Mouse (Mus musculus): ENCODE data around the gene Tas2r129. TPM values are rescaled to one million over a fixed set of nuclear protein-coding genes. Genes with fewer than 3 reads are reported as not detected.
"Not testable (repeated sequence)": the region's sequence is repeated elsewhere in the genome, so short reads cannot be mapped to it uniquely, and the experiment has no call there.

Tas2r129 gene
- total RNA-seq (2021) = not detected

DNA sequence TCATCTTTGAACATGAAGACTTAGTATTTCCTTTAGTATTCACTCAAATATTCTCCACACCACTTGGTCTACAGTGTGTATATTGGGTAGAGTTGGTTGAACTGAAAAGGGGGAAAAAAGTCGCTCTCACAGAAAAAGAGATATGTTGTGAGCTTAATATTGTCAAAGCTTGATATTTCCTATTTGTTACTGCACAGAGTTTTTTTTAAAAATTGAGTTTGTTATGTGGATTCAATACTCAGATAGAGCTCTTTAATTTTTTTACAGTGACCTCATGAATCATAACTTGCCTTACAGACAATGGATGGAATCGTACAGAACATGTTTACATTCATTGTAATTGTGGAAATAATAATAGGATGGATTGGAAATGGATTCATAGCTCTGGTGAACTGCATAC, at the start of gene Tas2r129:
Tas2r129 (plus strand) TSS at position 301 of the 400 bp plus-strand sequence.
- DNase-seq = no peak
- intact Hi-C loops (cut with DNase I) = loop anchor here (10.0 kb wide), 1 partner anchor 146 kb away; the partner anchor contains the start of gene Tas2r117

DNA sequence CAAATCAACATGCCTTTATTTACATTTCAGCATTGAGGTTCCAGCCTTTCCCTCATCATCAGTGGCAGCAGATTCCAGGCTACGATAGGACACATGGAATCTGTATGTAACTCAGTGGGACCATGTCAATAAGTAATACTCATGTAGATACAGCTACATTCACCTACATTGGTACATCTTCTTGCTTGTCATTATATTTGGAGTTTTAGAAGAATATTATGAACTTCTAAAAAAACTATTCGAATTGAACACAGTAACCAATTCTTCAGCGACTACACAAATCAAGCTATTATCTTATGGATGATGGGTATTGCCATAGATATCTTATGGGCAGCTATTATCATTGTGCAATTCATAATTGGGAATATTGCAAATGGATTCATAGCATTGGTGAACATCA, 41.6 kb upstream of the Tas2r129 start, which contains the start of gene Tas2r125:
Tas2r125 (plus strand) TSS at position 301 of the 400 bp plus-strand sequence.
- intact Hi-C loops (cut with DNase I) = no loop called here
- DNase-seq = no peak

DNA sequence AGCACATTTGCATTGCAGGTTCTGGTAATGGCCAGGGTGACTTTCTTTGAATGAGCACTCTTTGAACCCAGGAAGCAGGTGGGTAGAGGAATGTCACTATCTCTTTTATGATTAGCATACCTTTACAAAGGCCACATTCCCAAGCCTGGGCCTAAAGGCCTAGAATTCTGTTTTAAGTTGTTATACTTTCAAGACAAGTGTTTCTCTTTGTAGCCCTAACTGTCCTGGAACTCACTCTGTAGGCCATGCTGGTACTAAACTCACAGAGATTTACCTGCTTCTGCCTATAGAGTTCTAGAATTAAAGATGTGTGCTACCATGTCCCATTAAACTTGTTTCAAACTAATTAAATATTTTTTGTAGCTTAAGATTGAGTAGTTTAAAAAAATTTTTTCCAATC, 9.5 kb upstream of the Tas2r129 start:
- intact Hi-C loops (cut with DNase I); DNase-seq: not testable (repeated sequence)

DNA sequence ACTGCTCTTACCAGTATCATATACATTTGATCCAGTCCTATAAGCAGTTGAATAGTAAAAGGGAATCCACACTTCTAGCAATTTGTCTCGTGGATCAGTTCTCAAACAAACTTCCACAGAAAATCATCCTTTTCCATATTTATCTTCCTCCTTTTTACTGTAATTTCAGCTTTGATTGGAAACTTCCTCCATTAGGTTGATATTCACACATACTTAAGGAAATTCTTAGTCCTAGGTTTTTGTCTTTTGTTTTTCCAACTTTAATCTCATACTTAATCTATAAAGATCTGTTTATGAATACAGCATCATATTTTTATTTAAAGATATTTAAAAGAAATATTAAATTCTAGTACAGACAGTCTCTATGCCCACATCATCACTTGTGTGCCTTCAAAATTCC, 6.9 kb downstream of the Tas2r129 start, which contains the start of gene Tas2r131:
Tas2r131 (minus strand) TSS at position 101 of the 400 bp plus-strand sequence.
- DNase-seq = no peak
- intact Hi-C loops (cut with DNase I) = loop anchor here (10.0 kb wide), 1 partner anchor 153 kb away; the partner anchor contains the start of gene Tas2r117

DNA sequence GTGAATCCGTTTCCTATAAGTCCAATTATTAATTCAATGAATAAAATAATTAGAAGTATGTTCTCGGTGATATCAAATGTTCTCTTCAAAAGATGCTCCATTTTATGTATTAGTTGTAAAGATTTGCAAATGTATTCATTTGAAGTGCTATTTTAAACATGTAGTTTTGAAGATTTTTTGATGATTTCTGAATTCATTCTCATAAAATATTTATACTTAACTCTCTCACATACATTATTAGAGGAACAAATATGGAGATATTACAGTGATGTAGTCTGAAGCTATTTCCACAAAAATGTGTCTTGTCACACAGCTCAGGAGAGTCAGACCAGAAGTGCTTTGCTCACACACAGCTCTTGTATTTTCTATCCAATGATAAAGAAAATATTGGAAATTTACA, 30.0 kb downstream of the Tas2r129 start, which contains the start of gene Tas2r109:
Tas2r109 (minus strand) TSS at position 101 of the 400 bp plus-strand sequence.
- DNase-seq = no peak
- intact Hi-C loops (cut with DNase I) = loop anchor here (10.0 kb wide), 1 partner anchor 186 kb away; no protein-coding TSS in a partner anchor

Other genes starting within 250 kb of the Tas2r129 start
- gene Tas2r122, start 239.2 kb upstream of the Tas2r129 start, total RNA-seq (2021) = not detected
- gene Tas2r115, start 213.1 kb upstream of the Tas2r129 start, total RNA-seq (2021) = not detected
- gene Tas2r124, start 196.4 kb upstream of the Tas2r129 start, total RNA-seq (2021) = not detected
- not detected for gene Tas2r102, start 189.0 kb upstream of the Tas2r129 start, total RNA-seq (2021)
- not detected for gene Tas2r136, start 172.9 kb upstream of the Tas2r129 start, total RNA-seq (2021)
- not detected for gene Tas2r117, start 148.3 kb upstream of the Tas2r129 start, total RNA-seq (2021)
- not detected for gene Tas2r123, start 104.0 kb upstream of the Tas2r129 start, total RNA-seq (2021)
- gene Tas2r116, start 95.7 kb upstream of the Tas2r129 start, total RNA-seq (2021) = not detected
- gene Tas2r110, start 83.1 kb upstream of the Tas2r129 start, total RNA-seq (2021) = not detected
- not detected for gene Tas2r113, start 58.1 kb upstream of the Tas2r129 start, total RNA-seq (2021)
- not detected for gene Tas2r125, start 41.5 kb upstream of the Tas2r129 start, total RNA-seq (2021)
- gene Tas2r131, start 6.8 kb downstream of the Tas2r129 start, total RNA-seq (2021) = not detected
- not detected for gene Tas2r109, start 29.9 kb downstream of the Tas2r129 start, total RNA-seq (2021)
- not detected for gene Tas2r103, start 86.0 kb downstream of the Tas2r129 start, total RNA-seq (2021)
- not detected for gene Tas2r140, start 104.7 kb downstream of the Tas2r129 start, total RNA-seq (2021)
- gene Smim10l1, start 153.8 kb downstream of the Tas2r129 start, total RNA-seq (2021) = 10 to 100 TPM; 75.5 to 75.7 TPM